Mouse (Mus musculus) liver, embryonic 14.5 days (tissue): ENCODE data around the gene Robo3. TPM values are rescaled to one million over a fixed set of nuclear protein-coding genes. Genes with fewer than 3 reads are reported as not detected.
A peak's percentile ranks its signal among the peaks of the same experiment; 100 is the strongest.

Source experiments
- ATAC-seq: fragments of 200-750 bp; cut with Nextera tagmentation; 2 replicates; pipeline ENCODE4 v1.8.0; 2017; ENCODE audit warnings: moderate number of reproducible peaks, mild to moderate bottlenecking, moderate library complexity; ENCODE audit not compliant: insufficient read depth
- DNase-seq, 3 experiments: peaks; one replicate each; pipeline ENCODE4 v3.0.0-alpha.2; 2012 to 2013; ENCODE audit warnings: low read depth in 3 of 3, low spot score in 3 of 3
- H3K27ac ChIP-seq: fragments of 300-500 bp; sonication (generic); 2 replicates; pipeline ENCODE4 v1.5.1; 2014; ENCODE audit warnings: moderate library complexity, mild to moderate bottlenecking, control low read depth, inconsistent platforms
- H3K27me3 ChIP-seq: fragments of 300-500 bp; sonication (generic); 2 replicates; pipeline ENCODE4 v1.6.1; 2014; ENCODE audit warnings: mild to moderate bottlenecking, low read length, moderate library complexity; ENCODE audit not compliant: control insufficient read depth, insufficient read depth
- H3K36me3 ChIP-seq: fragments of 300-500 bp; sonication (generic); replicated peaks from 2 replicates; pipeline ENCODE4 v1.6.1; 2014; ENCODE audit warnings: low read depth; ENCODE audit not compliant: control insufficient read depth, insufficient read depth
- H3K4me1 ChIP-seq, 2 experiments: fragments of 200-500 bp in 1 of 2; fragments of 300-500 bp in 1 of 2; sonication (generic) in 1 of 2; replicated peaks; 2 replicates each; pipeline ENCODE4 v1.6.1; 2012 to 2014; ENCODE audit warnings: antibody characterized with exemption in 1 of 2, inconsistent platforms in 1 of 2, low read length in 1 of 2; ENCODE audit not compliant: control insufficient read depth in 2 of 2, insufficient read depth in 2 of 2
- H3K4me2 ChIP-seq: fragments of 300-500 bp; sonication (generic); 2 replicates; pipeline ENCODE4 v1.6.1; 2014; ENCODE audit warnings: low read depth, mild to moderate bottlenecking, control low read depth, moderate library complexity
- H3K4me3 ChIP-seq, 2 experiments: fragments of 200-500 bp in 1 of 2; fragments of 300-500 bp in 1 of 2; sonication (generic) in 1 of 2; 2 replicates each; pipeline ENCODE4 v1.5.1; 2012 to 2014; ENCODE audit warnings: low read depth in 2 of 2, low read length in 2 of 2, mild to moderate bottlenecking in 2 of 2, control low read depth in 1 of 2, inconsistent platforms in 1 of 2, moderate library complexity in 1 of 2; ENCODE audit not compliant: insufficient read depth in 1 of 2
- H3K9ac ChIP-seq: fragments of 300-500 bp; sonication (generic); replicated peaks from 2 replicates; pipeline ENCODE4 v1.6.1; 2014; ENCODE audit warnings: mild to moderate bottlenecking, control low read depth, moderate library complexity
- H3K9me3 ChIP-seq: fragments of 300-500 bp; sonication (generic); 2 replicates; pipeline ENCODE4 v1.6.1; 2016; ENCODE audit warnings: low read length, mixed read lengths; ENCODE audit not compliant: control insufficient read depth
- CTCF ChIP-seq: IDR thresholded peaks from 2 replicates; pipeline ENCODE4 v1.5.1; 2016; ENCODE audit warnings: antibody characterized with exemption, low read depth, control low read depth
- EP300 ChIP-seq: IDR thresholded peaks from 2 replicates; pipeline ENCODE4 v1.6.1; 2016; ENCODE audit warnings: antibody characterized with exemption, low read depth
- WGBS: fragments of 180-500 bp; shearing (Covaris S2); extraction: QIAGEN DNeasy Blood & Tissue Kit; methylation state at CpG from one replicate; pipeline ENCODE4 v1.1.7; 2014; ENCODE audit not compliant: insufficient replicate concordance; 5-methylcytosine and 5-hydroxymethylcytosine counted together
- polyA plus RNA-seq, 2 experiments: library from polyadenylated mRNA; depleted of rRNA in 1 of 2; stranded (reverse) in 1 of 2; unstranded in 1 of 2; fragments of >200 nt; fragmentation: Nextera tagmentation in 1 of 2; extraction: Ambion mirVana in 1 of 2; gene quantifications; 2 replicates each; pipeline versions ENCODE4 v1.2.1 to v1.2.3; 2012 to 2014

The Robo3 gene
- polyA plus RNA-seq, 2 experiments, result 0.05 to 0.25 TPM

DNA sequence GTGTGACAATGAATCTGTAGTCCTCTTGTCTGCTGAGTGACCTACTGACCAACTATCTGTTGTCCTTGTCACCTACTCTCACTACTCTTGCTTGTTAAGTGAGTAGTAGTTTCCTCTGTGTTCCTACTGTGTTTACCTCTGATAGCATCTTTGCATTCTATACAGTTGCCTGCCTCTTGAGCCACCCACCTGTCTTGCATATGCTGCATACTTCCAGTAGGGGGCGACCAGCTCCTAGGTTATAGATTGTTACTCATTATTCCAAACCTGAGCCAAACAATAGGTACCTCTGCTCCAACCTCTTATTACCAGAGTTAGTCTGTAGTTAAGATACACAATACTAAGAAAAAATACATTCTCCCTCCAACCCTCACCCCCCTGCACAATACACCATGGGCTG lies 26.7 kb downstream of the Robo3 start:
- ATAC-seq (no peak), DNase-seq (no peak)
- WGBS, result 0% methylated on average over 1 of the region's 1 CpGs

DNA sequence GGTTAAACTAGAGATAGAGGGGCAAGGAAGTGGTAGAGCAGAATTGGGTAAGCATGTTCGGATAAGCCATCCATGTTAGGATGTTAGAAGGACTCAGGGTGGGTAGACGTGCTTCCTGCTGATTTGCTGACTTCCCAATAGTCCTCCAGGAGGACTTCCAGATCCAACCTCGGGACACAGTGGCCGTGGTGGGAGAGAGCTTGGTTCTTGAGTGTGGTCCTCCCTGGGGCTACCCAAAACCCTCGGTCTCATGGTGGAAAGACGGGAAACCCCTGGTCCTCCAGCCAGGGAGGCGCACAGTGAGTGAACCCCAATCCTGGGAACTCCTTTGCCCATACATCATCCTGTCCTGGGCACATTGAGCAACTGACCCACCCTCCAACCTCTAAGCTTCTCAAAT lies 30.0 kb downstream of the Robo3 start:
- WGBS, result 64% methylated on average over 7 of the region's 7 CpGs
- H3K27me3 ChIP-seq, result no peaks in the 10 kb centered on the region
- H3K9me3 ChIP-seq, result no peaks in the 10 kb centered on the region
- TF ChIP-seq EP300, result no peak
- ATAC-seq (no peak), DNase-seq (no peak)
- no peak overlapping the region for H3K4me3 ChIP-seq
- H3K4me2 ChIP-seq, result no peak overlapping the region
- H3K4me1 ChIP-seq, result no peaks in the 10 kb centered on the region
- H3K9ac ChIP-seq, result no peak overlapping the region
- no peak overlapping the region for H3K27ac ChIP-seq
- H3K36me3 ChIP-seq, result no peaks in the 10 kb centered on the region

More for the DNA sequence above, 26.7 kb downstream of the Robo3 start:
- H3K4me2 ChIP-seq, result no peak overlapping the region
- H3K4me3 ChIP-seq, result no peak overlapping the region
- TF ChIP-seq CTCF, result peak; percentile 77
- TF ChIP-seq EP300, result no peak
- H3K27me3 ChIP-seq, result no peaks in the 10 kb centered on the region
- no peak overlapping the region for H3K27ac ChIP-seq
- no peak overlapping the region for H3K9ac ChIP-seq
- H3K4me1 ChIP-seq, result no peaks in the 10 kb centered on the region
- no peaks in the 10 kb centered on the region for H3K9me3 ChIP-seq
- H3K36me3 ChIP-seq, result no peaks in the 10 kb centered on the region

DNA sequence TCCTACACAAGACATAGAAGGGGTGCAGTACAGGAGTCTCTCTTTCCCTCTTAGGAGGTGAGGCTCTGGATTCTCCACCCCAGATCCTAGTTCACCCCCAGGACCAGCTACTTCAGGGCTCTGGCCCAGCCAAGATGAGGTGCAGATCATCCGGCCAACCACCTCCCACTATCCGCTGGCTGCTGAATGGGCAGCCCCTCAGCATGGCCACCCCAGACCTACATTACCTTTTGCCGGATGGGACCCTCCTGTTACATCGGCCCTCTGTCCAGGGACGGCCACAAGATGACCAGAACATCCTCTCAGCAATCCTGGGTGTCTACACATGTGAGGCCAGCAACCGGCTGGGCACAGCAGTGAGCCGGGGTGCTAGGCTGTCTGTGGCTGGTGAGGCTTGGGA lies 30.5 kb downstream of the Robo3 start:
- Histone ChIP-seq H3K9me3 (no peaks in the 10 kb centered on the region), H3K4me2 (no peak overlapping the region)

DNA sequence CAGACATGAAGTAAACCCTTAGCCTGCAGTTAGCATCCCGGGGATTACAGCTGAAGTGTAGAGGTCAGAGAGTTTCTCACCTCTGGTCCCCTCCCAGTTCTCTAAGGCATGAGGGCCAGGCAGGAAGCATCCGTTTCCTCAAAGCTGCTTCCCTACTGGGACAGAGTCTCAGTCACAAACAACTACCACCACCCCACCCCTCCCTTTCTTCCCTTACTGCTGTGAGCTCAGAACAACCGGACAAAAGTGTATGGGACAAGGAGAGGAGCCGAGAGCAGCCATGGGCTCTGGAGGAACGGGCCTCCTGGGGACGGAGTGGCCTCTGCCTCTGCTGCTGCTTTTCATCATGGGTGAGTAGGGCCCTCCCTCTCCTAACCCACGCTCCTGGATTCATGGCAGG lies 31.2 kb downstream of the Robo3 start, which contains the start of gene Robo4:
TSS of gene Robo4 (plus strand) at position 96 of the 400 bp plus-strand sequence.
- no peaks in the 10 kb centered on the region for H3K4me1 ChIP-seq
- 6% methylated on average over 7 of the region's 7 CpGs for WGBS
- no peak within 1 kb of the TSS for H3K27ac ChIP-seq
- H3K9me3 ChIP-seq, result no peaks in the 10 kb centered on the region
- no peak within 1 kb of the TSS for H3K4me2 ChIP-seq
- ATAC-seq, result no peak; the same call in 1 of the 2 replicates
- TF ChIP-seq CTCF (no peak), EP300 (no peak)
- no peak within 1 kb of the TSS for H3K9ac ChIP-seq
- H3K27me3 ChIP-seq, result no peaks in the 10 kb centered on the region
- H3K36me3 ChIP-seq, result no peaks in the 10 kb centered on the region
- H3K4me3 ChIP-seq, result 0 out of 4 replicates have a peak within 1 kb of the TSS, but pooled peaks of 1 of the 2 experiments have one; percentile 18
- DNase-seq, result no peak

More for the DNA sequence above, 30.5 kb downstream of the Robo3 start:
- WGBS, result 71% methylated on average over 7 of the region's 7 CpGs
- Histone ChIP-seq H3K27me3 (no peaks in the 10 kb centered on the region), H3K9ac (no peak overlapping the region), H3K4me1 (no peaks in the 10 kb centered on the region), H3K4me3 (no peak overlapping the region), H3K27ac (no peak overlapping the region), H3K36me3 (no peaks in the 10 kb centered on the region)
- no peak for DNase-seq
- no peak for TF ChIP-seq EP300
- TF ChIP-seq CTCF, result no peak
- ATAC-seq, result no peak

DNA sequence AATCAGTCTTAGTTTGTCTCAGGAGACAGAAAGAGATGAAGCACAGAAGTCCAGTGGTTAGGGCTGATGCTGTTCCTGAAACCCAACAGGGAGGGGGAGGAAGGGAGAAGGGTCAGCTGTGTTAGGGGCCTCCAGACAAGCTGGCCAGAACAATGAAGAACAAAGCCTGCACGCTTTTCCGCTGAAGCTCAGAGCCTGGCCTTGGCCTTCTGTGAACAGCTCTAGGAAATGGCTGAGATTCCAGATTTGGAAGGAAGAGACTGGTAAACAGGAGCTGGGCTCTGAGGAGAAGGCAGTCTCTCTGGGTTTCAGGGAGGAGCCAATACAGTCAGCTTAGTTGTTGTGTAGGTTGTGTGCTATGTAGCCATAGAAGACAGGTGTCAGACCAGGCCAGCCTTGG lies 32.5 kb downstream of the Robo3 start:
- Histone ChIP-seq H3K27me3 (no peaks in the 10 kb centered on the region), H3K36me3 (no peaks in the 10 kb centered on the region), H3K4me3 (no peak overlapping the region), H3K4me1 (no peaks in the 10 kb centered on the region), H3K9me3 (no peaks in the 10 kb centered on the region), H3K9ac (no peak overlapping the region), H3K27ac (no peak overlapping the region), H3K4me2 (no peak overlapping the region)
- 62% methylated on average over 2 of the region's 2 CpGs for WGBS
- ATAC-seq (no peak; the same call in 1 of the 2 replicates), DNase-seq (no peak)
- TF ChIP-seq EP300, result no peak
- TF ChIP-seq CTCF, result no peak
